Mouse (Mus musculus) natural killer cell, adult 2 months (primary cell): ENCODE data around the gene Fbl.
A peak's percentile ranks its signal among the peaks of the same experiment; 100 is the strongest.
"Not testable (repeated sequence)": the region's sequence is repeated elsewhere in the genome, so short reads cannot be mapped to it uniquely, and the experiment has no call there.

ENCODE experiments used
- DNase-seq, 2 experiments: peaks; one replicate each; pipeline ENCODE4 v3.0.0; 2022; ENCODE audit warnings: low spot score in 2 of 2

Fbl gene

DNA sequence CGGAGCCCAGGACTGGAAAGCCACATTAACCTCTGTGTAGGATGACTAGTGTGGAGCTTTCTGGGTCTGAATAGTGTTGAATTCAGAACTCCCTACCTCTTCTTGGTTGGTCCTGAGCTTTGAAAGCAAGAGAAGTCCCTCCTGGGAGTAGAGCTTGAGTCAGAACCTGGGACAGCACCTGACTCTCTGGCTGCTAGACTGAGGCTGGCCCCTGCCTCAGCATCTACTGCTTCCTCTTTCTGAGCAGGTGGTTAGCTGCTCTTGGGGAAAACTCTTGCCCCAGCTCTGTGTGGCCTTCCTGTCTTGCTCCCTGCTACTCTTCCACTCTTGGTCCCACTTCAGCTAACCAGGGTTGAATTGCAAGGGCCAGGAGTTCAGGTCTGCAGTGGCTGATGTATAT is 22.4 kb downstream of the Fbl start:
- no peak for DNase-seq

GRCm38 (mm10) chr7:28195414-28196098 is 26.0 kb downstream of the Fbl start:
- DNase-seq = no peak

DNA sequence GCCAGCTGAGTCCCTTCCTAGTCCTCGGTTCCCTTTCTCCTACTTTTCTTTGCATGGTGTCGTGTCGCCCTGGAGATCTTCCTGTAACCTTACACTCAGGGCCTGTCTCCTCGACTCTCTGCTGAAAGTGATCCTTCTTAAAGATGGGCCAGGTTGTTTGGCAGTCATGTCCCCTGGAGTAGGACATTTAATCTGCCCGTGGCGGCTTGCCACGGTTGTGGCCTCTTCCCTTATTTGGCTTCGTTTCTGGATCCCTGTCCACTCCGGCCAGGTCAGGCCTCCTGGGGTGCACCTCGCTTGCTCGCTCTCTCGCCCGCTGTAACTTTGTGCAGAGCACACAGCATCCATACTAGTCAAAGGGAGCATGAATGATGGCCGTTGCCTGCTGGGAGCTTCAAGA is 27.0 kb downstream of the Fbl start:
- DNase-seq = no peak

- no peak for DNase-seq
These were observed 29.5 kb downstream of the Fbl start for GRCm38 (mm10) chr7:28199054-28199453.

DNA sequence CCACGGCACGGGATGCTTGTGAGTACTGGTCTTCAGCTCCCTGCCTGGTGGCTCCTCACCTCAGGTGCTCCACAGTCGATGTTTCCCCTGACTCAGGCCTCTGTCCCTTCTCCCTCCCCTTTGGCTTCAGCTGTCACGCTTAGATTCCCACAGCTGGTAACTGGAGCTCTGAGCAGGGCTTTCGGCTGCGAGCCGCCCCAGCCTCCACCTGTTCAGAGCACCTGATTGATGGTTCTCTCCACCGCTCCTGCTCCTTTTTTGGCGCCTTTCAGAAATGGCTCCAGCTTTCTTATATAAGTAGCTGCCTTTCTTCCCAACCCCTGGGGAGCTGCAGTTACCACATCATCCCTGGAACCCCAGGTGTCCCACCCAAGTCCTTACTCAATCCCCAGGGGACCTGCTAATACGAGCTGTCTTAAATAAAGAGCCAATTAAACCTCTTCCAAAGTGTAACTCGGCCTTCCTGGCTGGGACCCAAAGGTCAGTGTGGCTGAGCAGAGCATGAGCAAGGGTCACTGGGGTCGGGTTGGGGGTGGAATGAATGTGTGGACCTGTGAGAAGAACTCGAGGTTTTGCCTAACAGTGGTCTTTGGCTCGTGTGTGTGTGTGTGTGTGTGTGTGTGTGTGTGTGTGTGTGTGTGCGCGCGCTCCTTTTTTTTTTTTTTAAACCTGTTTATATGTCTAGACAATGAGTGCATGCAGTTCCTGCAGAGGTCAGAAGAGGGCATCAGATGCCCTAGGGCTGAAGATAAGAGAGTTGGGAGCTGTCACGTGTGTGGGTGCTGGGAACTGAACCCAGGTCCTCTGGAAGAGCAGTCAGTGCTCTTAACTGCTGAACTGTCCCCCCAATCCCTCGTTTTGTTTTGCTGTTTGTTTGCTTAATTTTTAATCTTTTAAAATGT is 33.9 kb downstream of the Fbl start:
- DNase-seq = no peak

DNA sequence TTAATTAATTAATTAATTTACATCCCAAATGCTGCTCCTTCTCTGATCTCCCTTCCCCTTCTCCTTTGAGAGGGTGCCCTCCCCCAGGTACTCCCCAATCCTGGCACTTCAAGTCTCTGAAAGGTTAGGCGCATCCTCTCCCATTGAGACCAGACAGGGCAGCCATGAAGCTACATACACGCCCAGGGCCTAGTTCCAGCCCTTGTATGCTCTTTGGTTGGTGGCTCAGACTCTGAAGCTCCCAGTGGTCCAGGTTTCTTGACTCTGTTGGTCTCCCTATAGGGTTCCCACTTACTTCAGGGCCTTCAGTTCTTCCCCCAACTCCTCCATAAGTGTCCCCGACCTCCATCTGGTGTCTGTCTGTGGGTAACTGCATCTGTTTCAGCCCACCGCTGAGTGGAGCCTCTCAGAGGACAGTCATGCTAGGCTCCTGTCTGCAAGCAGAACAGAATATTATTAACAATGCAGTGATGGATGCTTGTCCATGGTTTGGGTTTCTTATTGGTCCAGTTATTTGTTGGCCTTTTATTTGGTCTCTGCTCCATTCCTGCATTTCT is 36.6 kb downstream of the Fbl start:
- DNase-seq = no peak

GRCm38 (mm10) chr7:28208396-28208987 is 39.0 kb downstream of the Fbl start:
- DNase-seq = peak in 1 of 2 experiments; percentile 5

GRCm38 (mm10) chr7:28208988-28209508 is 39.5 kb downstream of the Fbl start:
- DNase-seq = peak; percentile 18 to 50

DNA sequence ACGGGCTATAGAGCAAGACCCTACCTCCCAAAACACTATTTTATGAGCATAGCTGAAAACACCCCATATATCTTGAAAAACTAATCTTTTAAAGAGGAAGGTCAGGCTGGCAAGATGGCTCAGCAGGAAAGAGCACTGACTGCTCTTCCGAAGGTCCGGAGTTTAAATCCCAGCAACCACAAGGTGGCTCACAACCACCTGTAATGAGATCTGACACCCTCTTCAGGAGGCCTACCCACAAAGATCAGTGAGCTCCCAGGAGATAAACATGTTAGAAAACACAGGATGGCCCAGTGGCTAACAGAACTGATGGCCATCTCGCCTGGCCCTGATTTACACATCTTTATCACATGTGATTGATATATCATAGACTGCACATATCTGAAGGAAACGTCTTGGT is 41.2 kb downstream of the Fbl start:
- no peak for DNase-seq

DNA sequence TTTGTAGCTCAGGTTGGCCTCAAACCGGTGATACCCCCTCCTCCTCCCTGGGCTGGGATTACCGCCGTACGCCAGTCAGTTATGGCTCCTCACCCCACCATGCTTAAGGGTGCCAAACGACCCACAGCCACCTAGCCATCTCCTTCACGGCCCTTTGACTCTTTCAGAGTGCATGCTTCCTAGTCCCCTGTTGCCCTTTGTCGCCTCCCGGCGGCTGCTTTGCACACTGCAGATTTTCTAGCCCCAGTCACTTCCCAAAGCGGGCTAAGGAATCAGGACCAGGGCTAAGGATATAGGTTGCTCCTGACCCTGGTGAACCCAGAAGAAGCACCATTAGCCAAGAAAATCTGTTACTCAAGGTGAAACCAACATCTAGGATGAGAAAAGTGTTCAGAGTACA is 44.6 kb downstream of the Fbl start:
- DNase-seq = peak; percentile 16 to 48

DNA sequence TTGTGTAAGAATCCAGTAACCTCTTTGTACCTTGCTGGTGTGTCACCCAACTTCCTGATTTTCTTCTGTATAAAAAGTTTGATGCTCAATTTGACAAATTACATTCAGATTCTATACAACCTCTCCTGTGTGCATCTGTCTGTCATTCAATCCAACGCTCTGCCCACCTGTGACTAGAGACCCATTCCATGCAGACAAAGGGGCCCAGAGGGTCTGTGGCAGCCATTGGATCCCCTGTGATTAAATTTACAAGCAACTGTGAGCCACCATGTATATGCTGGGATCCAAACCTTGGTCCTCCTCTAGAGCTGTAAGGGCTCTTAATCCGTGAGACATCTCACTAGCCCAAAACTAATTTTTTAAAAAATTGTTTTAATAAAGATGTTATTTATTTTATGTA is 46.4 kb downstream of the Fbl start:
- DNase-seq = not testable (repeated sequence)

GRCm38 (mm10) chr7:28217811-28218210 is 48.3 kb downstream of the Fbl start:
- not testable (repeated sequence) for DNase-seq

- not testable (repeated sequence) for DNase-seq
These were observed 49.6 kb downstream of the Fbl start for GRCm38 (mm10) chr7:28218951-28219740.

- not testable (repeated sequence) for DNase-seq
These were observed 57.3 kb downstream of the Fbl start for GRCm38 (mm10) chr7:28226836-28227235.

DNA sequence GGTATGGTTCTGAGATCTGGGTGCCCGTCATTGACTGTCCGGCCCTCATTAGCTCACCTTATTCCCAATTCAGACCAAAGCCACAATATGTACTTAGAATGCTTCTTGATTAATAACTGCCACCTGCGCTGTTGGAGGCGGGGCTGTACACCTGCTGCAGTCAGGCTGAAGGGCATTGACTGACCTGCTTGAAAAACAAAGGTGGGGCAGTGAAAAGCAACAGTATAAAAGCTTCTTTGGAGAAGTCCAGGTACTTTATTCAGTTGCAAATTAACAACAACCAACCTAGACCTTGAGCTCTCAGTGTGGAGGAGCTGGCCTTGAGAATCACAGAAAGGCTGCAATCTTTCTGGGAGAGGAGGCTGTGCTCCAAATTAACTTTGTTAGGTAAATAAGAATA is 57.9 kb downstream of the Fbl start:
- DNase-seq = not testable (repeated sequence)
